Mouse (Mus musculus): ENCODE data around the gene Nol12. TPM values are rescaled to one million over a fixed set of nuclear protein-coding genes. Genes with fewer than 3 reads are reported as not detected.

The Nol12 gene
- polyA plus RNA-seq, 1 experiment from 2014 or later: 64.2 TPM

GRCm38 (mm10) chr15:78926021-78926919 is 8.5 kb upstream of the Nol12 start, which contains the start of gene Lgals1:
Gene Lgals1, plus strand, starts transcription at chr15:78926725.
- ATAC-seq: peak; percentile 51
- Histone ChIP-seq H3K27me3 (replicated peaks; ENCODE audit: control insufficient read depth, insufficient read depth, low read length) (no peaks in the 10 kb centered on the region), H3K9ac (replicated peaks; ENCODE audit: low read depth, low read length) (peak within 1 kb of the TSS; percentile 23; the same call in 1 of the 2 replicates), H3K4me1 (replicated peaks; ENCODE audit: control insufficient read depth, insufficient read depth, low read length) (peaks cover 25% of the 10 kb centered on the region), H3K9me3 (ENCODE audit: control insufficient read depth, low read length) (no peaks in the 10 kb centered on the region), H3K36me3 (ENCODE audit: control insufficient read depth, insufficient read depth) (no peaks in the 10 kb centered on the region), H3K4me2 (ENCODE audit: low read length) (peak within 1 kb of the TSS; percentile 71), H3K4me3 (replicated peaks; ENCODE audit: low read length) (peak within 1 kb of the TSS; percentile 7), H3K27ac (ENCODE audit: low read length) (peak within 1 kb of the TSS; percentile 65; the same call in 1 of the 2 replicates)
- WGBS: 9% methylated on average over 20 of the region's 20 CpGs

GRCm38 (mm10) chr15:78927021-78927787 is 7.5 kb upstream of the Nol12 start:
- Histone ChIP-seq H3K9ac (replicated peaks; ENCODE audit: low read depth, low read length) (peak overlapping the region; percentile 27), H3K9me3 (ENCODE audit: control insufficient read depth, low read length) (no peaks in the 10 kb centered on the region), H3K4me3 (replicated peaks; ENCODE audit: low read length) (peak overlapping the region; percentile 36), H3K36me3 (ENCODE audit: control insufficient read depth, insufficient read depth) (no peaks in the 10 kb centered on the region), H3K27ac (ENCODE audit: low read length) (no peak overlapping the region), H3K4me2 (ENCODE audit: low read length) (peak overlapping the region; percentile 71), H3K4me1 (replicated peaks; ENCODE audit: control insufficient read depth, insufficient read depth, low read length) (peaks cover 25% of the 10 kb centered on the region), H3K27me3 (replicated peaks; ENCODE audit: control insufficient read depth, insufficient read depth, low read length) (no peaks in the 10 kb centered on the region)
- ATAC-seq: no peak
- 29% methylated on average over 15 of the region's 15 CpGs for WGBS

GRCm38 (mm10) chr15:78927788-78928457 is 6.8 kb upstream of the Nol12 start:
- H3K9ac ChIP-seq (replicated peaks; ENCODE audit: low read depth, low read length): peak overlapping the region; percentile 27
- H3K4me3 ChIP-seq (replicated peaks; ENCODE audit: low read length): peak overlapping the region; percentile 36
- no peaks in the 10 kb centered on the region for H3K9me3 ChIP-seq (ENCODE audit: control insufficient read depth, low read length)
- no peaks in the 10 kb centered on the region for H3K27me3 ChIP-seq (replicated peaks; ENCODE audit: control insufficient read depth, insufficient read depth, low read length)
- WGBS: 2% methylated on average over 25 of the region's 35 CpGs
- peak; percentile 60 for ATAC-seq
- no peaks in the 10 kb centered on the region for H3K36me3 ChIP-seq (ENCODE audit: control insufficient read depth, insufficient read depth)
- H3K27ac ChIP-seq (ENCODE audit: low read length): no peak overlapping the region
- H3K4me2 ChIP-seq (ENCODE audit: low read length): peak overlapping the region; percentile 71
- peaks cover 25% of the 10 kb centered on the region for H3K4me1 ChIP-seq (replicated peaks; ENCODE audit: control insufficient read depth, insufficient read depth, low read length)

- Histone ChIP-seq H3K4me3 (replicated peaks; ENCODE audit: low read length) (no peak overlapping the region), H3K9ac (replicated peaks; ENCODE audit: low read depth, low read length) (no peak overlapping the region)
- WGBS: 51% methylated on average over 7 of the region's 8 CpGs
Observed at GRCm38 (mm10) chr15:78928539-78928938, 6.2 kb upstream of the Nol12 start.

GRCm38 (mm10) chr15:78930192-78930706 is 4.5 kb upstream of the Nol12 start:
- Histone ChIP-seq H3K4me1 (replicated peaks; ENCODE audit: control insufficient read depth, insufficient read depth, low read length) (peaks cover 25% of the 10 kb centered on the region), H3K9me3 (ENCODE audit: control insufficient read depth, low read length) (no peaks in the 10 kb centered on the region), H3K27ac (ENCODE audit: low read length) (no peak overlapping the region), H3K4me2 (ENCODE audit: low read length) (no peak overlapping the region), H3K36me3 (ENCODE audit: control insufficient read depth, insufficient read depth) (no peaks in the 10 kb centered on the region), H3K27me3 (replicated peaks; ENCODE audit: control insufficient read depth, insufficient read depth, low read length) (no peaks in the 10 kb centered on the region), H3K4me3 (replicated peaks; ENCODE audit: low read length) (no peak overlapping the region), H3K9ac (replicated peaks; ENCODE audit: low read depth, low read length) (no peak overlapping the region)
- WGBS: 92% methylated on average over 6 of the region's 6 CpGs
- no peak for ATAC-seq

More at GRCm38 (mm10) chr15:78928539-78928938, 6.2 kb upstream of the Nol12 start:
- peaks cover 25% of the 10 kb centered on the region for H3K4me1 ChIP-seq (replicated peaks; ENCODE audit: control insufficient read depth, insufficient read depth, low read length)
- no peaks in the 10 kb centered on the region for H3K36me3 ChIP-seq (ENCODE audit: control insufficient read depth, insufficient read depth)
- no peaks in the 10 kb centered on the region for H3K27me3 ChIP-seq (replicated peaks; ENCODE audit: control insufficient read depth, insufficient read depth, low read length)
- H3K9me3 ChIP-seq (ENCODE audit: control insufficient read depth, low read length): no peaks in the 10 kb centered on the region
- no peak for ATAC-seq
- peak overlapping the region; percentile 71 for H3K4me2 ChIP-seq (ENCODE audit: low read length)
- H3K27ac ChIP-seq (ENCODE audit: low read length): no peak overlapping the region

GRCm38 (mm10) chr15:78930801-78931426 is 3.8 kb upstream of the Nol12 start:
- H3K4me2 ChIP-seq (ENCODE audit: low read length): no peak overlapping the region
- no peak for ATAC-seq
- WGBS: 86% methylated on average over 7 of the region's 7 CpGs
- no peaks in the 10 kb centered on the region for H3K9me3 ChIP-seq (ENCODE audit: control insufficient read depth, low read length)
- peaks cover 28% of the 10 kb centered on the region for H3K4me1 ChIP-seq (replicated peaks; ENCODE audit: control insufficient read depth, insufficient read depth, low read length)
- H3K27me3 ChIP-seq (replicated peaks; ENCODE audit: control insufficient read depth, insufficient read depth, low read length): no peaks in the 10 kb centered on the region
- no peak overlapping the region for H3K4me3 ChIP-seq (replicated peaks; ENCODE audit: low read length)
- no peak overlapping the region for H3K9ac ChIP-seq (replicated peaks; ENCODE audit: low read depth, low read length)
- no peak overlapping the region for H3K27ac ChIP-seq (ENCODE audit: low read length)
- H3K36me3 ChIP-seq (ENCODE audit: control insufficient read depth, insufficient read depth): no peaks in the 10 kb centered on the region

GRCm38 (mm10) chr15:78931577-78931976 is 3.2 kb upstream of the Nol12 start:
- Histone ChIP-seq H3K4me3 (replicated peaks; ENCODE audit: low read length) (no peak overlapping the region), H3K4me2 (ENCODE audit: low read length) (no peak overlapping the region), H3K4me1 (replicated peaks; ENCODE audit: control insufficient read depth, insufficient read depth, low read length) (peaks cover 25% of the 10 kb centered on the region), H3K27me3 (replicated peaks; ENCODE audit: control insufficient read depth, insufficient read depth, low read length) (no peaks in the 10 kb centered on the region), H3K9ac (replicated peaks; ENCODE audit: low read depth, low read length) (no peak overlapping the region), H3K9me3 (ENCODE audit: control insufficient read depth, low read length) (no peaks in the 10 kb centered on the region), H3K36me3 (ENCODE audit: control insufficient read depth, insufficient read depth) (no peaks in the 10 kb centered on the region), H3K27ac (ENCODE audit: low read length) (no peak overlapping the region)
- no peak for ATAC-seq
- 28% methylated on average over 3 of the region's 3 CpGs for WGBS

GRCm38 (mm10) chr15:78936403-78936802 is 1.7 kb downstream of the Nol12 start:
- 93% methylated on average over 12 of the region's 12 CpGs for whole genome bisulfite sequencing
- Histone ChIP-seq H3K27me3 (replicated peaks; ENCODE audit: control insufficient read depth, insufficient read depth, low read length) (no peaks in the 10 kb centered on the region), H3K9me3 (ENCODE audit: control insufficient read depth, low read length) (no peaks in the 10 kb centered on the region), H3K9ac (replicated peaks; ENCODE audit: low read depth, low read length) (no peak overlapping the region), H3K36me3 (ENCODE audit: control insufficient read depth, insufficient read depth) (peaks cover 11% of the 10 kb centered on the region), H3K27ac (ENCODE audit: low read length) (no peak overlapping the region), H3K4me1 (replicated peaks; ENCODE audit: control insufficient read depth, insufficient read depth, low read length) (peaks cover 10% of the 10 kb centered on the region), H3K4me2 (ENCODE audit: low read length) (no peak overlapping the region), H3K4me3 (replicated peaks; ENCODE audit: low read length) (no peak overlapping the region)
- ATAC-seq: no peak

Measured in forebrain, embryonic 16.5 days (tissue).